Mouse (Mus musculus) midbrain, embryonic 11.5 days (tissue): Measurements from ENCODE around the gene Cbx8. TPM values are rescaled to one million over a fixed set of nuclear protein-coding genes. Genes with fewer than 3 reads are reported as not detected.

Experiments
- ATAC-seq: fragments of 200-750 bp; cut with Nextera tagmentation; 2 replicates; pipeline ENCODE4 v1.8.0; 2017; ENCODE audit warnings: moderate TSS enrichment, moderate library complexity; ENCODE audit not compliant: low FRiP score
- DNase-seq: peaks from one replicate; pipeline ENCODE4 v3.0.0; 2015; ENCODE audit warnings: low spot score; ENCODE audit errors: missing footprints
- H3K27ac ChIP-seq: fragments of 300-500 bp; sonication (generic); 2 replicates; pipeline ENCODE4 v1.5.1; 2014; ENCODE audit warnings: low read depth, low read length
- H3K27me3 ChIP-seq: fragments of 300-500 bp; sonication (generic); 2 replicates; pipeline ENCODE4 v1.6.1; 2014; ENCODE audit warnings: mild to moderate bottlenecking, low read length, moderate library complexity, mixed read lengths; ENCODE audit not compliant: control insufficient read depth, insufficient read depth
- H3K36me3 ChIP-seq: fragments of 300-500 bp; sonication (generic); 2 replicates; pipeline ENCODE4 v1.6.1; 2014; ENCODE audit warnings: mild to moderate bottlenecking, low read length, moderate library complexity, mixed read lengths; ENCODE audit not compliant: control insufficient read depth, insufficient read depth
- H3K4me1 ChIP-seq: fragments of 300-500 bp; sonication (generic); 2 replicates; pipeline ENCODE4 v1.6.1; 2014; ENCODE audit warnings: low read length; ENCODE audit not compliant: control insufficient read depth, insufficient read depth
- H3K4me2 ChIP-seq: fragments of 300-500 bp; sonication (generic); 2 replicates; pipeline ENCODE4 v1.6.1; 2014; ENCODE audit warnings: mild to moderate bottlenecking, moderate library complexity
- H3K4me3 ChIP-seq: fragments of 300-500 bp; sonication (generic); 2 replicates; pipeline ENCODE4 v1.5.1; 2014; ENCODE audit warnings: low read depth, low read length
- H3K9ac ChIP-seq: fragments of 300-500 bp; sonication (generic); 2 replicates; pipeline ENCODE4 v1.6.1; 2014; ENCODE audit warnings: low read length
- H3K9me3 ChIP-seq: fragments of 300-500 bp; sonication (generic); 2 replicates; pipeline ENCODE4 v1.6.1; 2016; ENCODE audit warnings: low read length; ENCODE audit not compliant: control insufficient read depth
- WGBS: fragments of 180-500 bp; shearing (Covaris S2); extraction: QIAGEN DNeasy Blood & Tissue Kit; methylation state at CpG from one replicate; pipeline ENCODE4 v1.1.7; 2014; 5-methylcytosine and 5-hydroxymethylcytosine counted together
- polyA plus RNA-seq: library from polyadenylated mRNA; unstranded; fragments of >200 nt; fragmentation: Nextera tagmentation; extraction: Ambion mirVana; gene quantifications from 2 replicates; pipeline ENCODE4 v1.2.1, GENCODE M21; 2014

Cbx8 gene
- polyA plus RNA-seq, 1 experiment from 2014 or later = 11.3 TPM

GRCm38 (mm10) chr11:119038744-119039484 lies 1.9 kb downstream of the Cbx8 start:
- peaks cover 70% of the 10 kb centered on the region for H3K4me1 ChIP-seq
- ATAC-seq = no peak
- no peak overlapping the region for H3K27ac ChIP-seq
- H3K4me3 ChIP-seq = no peak overlapping the region
- 0 out of 2 replicates have a peak overlapping the region, but pooled peaks have one; percentile 81 for H3K4me2 ChIP-seq
- WGBS = 22% methylated on average over 22 of the region's 22 CpGs
- H3K9ac ChIP-seq = no peak overlapping the region
- H3K36me3 ChIP-seq = 0 out of 2 replicates have a peak, but pooled peaks cover 3% of the 10 kb centered on the region
- peaks cover 72% of the 10 kb centered on the region for H3K27me3 ChIP-seq
- no peak for DNase-seq
- H3K9me3 ChIP-seq = no peaks in the 10 kb centered on the region

- Histone ChIP-seq H3K4me3 (peak overlapping the region; percentile 34), H3K36me3 (0 out of 2 replicates have a peak, but pooled peaks cover 3% of the 10 kb centered on the region), H3K4me2 (peak overlapping the region; percentile 63), H3K9ac (peak overlapping the region; percentile 39; the same call in 1 of the 2 replicates), H3K27me3 (peaks cover 62% of the 10 kb centered on the region), H3K4me1 (peaks cover 70% of the 10 kb centered on the region), H3K27ac (no peak overlapping the region), H3K9me3 (no peaks in the 10 kb centered on the region)
- 1% methylated on average over 18 of the region's 18 CpGs for WGBS
- ATAC-seq (no peak), DNase-seq (peak; percentile 87)
These were observed 2.9 kb downstream of the Cbx8 start for GRCm38 (mm10) chr11:119037780-119038401.

GRCm38 (mm10) chr11:119036934-119037779 lies 3.6 kb downstream of the Cbx8 start:
- ATAC-seq = no peak
- Histone ChIP-seq H3K9me3 (no peaks in the 10 kb centered on the region), H3K36me3 (0 out of 2 replicates have a peak, but pooled peaks cover 3% of the 10 kb centered on the region), H3K27ac (no peak overlapping the region), H3K4me2 (peak overlapping the region; percentile 63), H3K27me3 (peaks cover 56% of the 10 kb centered on the region), H3K4me1 (peaks cover 68% of the 10 kb centered on the region), H3K9ac (peak overlapping the region; percentile 39), H3K4me3 (peak overlapping the region; percentile 34)
- peak; percentile 97 for DNase-seq
- 1% methylated on average over 57 of the region's 57 CpGs for WGBS

GRCm38 (mm10) chr11:119036447-119036846 lies 4.3 kb downstream of the Cbx8 start:
- Histone ChIP-seq H3K9ac (no peak overlapping the region), H3K4me2 (no peak overlapping the region), H3K27me3 (peaks cover 52% of the 10 kb centered on the region), H3K4me3 (no peak overlapping the region; the same call in 1 of the 2 replicates), H3K27ac (no peak overlapping the region), H3K36me3 (0 out of 2 replicates have a peak, but pooled peaks cover 3% of the 10 kb centered on the region), H3K4me1 (peaks cover 62% of the 10 kb centered on the region), H3K9me3 (no peaks in the 10 kb centered on the region)
- ATAC-seq (no peak), DNase-seq (no peak)
- 0% methylated on average over 15 of the region's 15 CpGs for WGBS

- H3K4me2 ChIP-seq = peak overlapping the region; percentile 6; the same call in 1 of the 2 replicates
- WGBS = 0% methylated on average over 21 of the region's 21 CpGs
- ATAC-seq = no peak
These were observed 5.0 kb downstream of the Cbx8 start for GRCm38 (mm10) chr11:119035686-119036165.

GRCm38 (mm10) chr11:119035094-119035685 lies 5.6 kb downstream of the Cbx8 start:
- peaks cover 59% of the 10 kb centered on the region for H3K4me1 ChIP-seq
- peaks cover 52% of the 10 kb centered on the region for H3K27me3 ChIP-seq

More at GRCm38 (mm10) chr11:119035686-119036165, 5.0 kb downstream of the Cbx8 start:
- no peaks in the 10 kb centered on the region for H3K9me3 ChIP-seq
- peak; percentile 97 for DNase-seq
- peak overlapping the region; percentile 4; the same call in 1 of the 2 replicates for H3K4me3 ChIP-seq
- H3K9ac ChIP-seq = no peak overlapping the region
- peaks cover 60% of the 10 kb centered on the region for H3K4me1 ChIP-seq
- no peak overlapping the region for H3K27ac ChIP-seq
- H3K27me3 ChIP-seq = peaks cover 52% of the 10 kb centered on the region
- H3K36me3 ChIP-seq = 0 out of 2 replicates have a peak, but pooled peaks cover 3% of the 10 kb centered on the region

GRCm38 (mm10) chr11:119034635-119035034 lies 6.1 kb downstream of the Cbx8 start:
- Histone ChIP-seq H3K4me3 (peak overlapping the region; percentile 15; the same call in 1 of the 2 replicates), H3K4me1 (peaks cover 53% of the 10 kb centered on the region), H3K36me3 (peaks cover 6% of the 10 kb centered on the region; the same call in 1 of the 2 replicates), H3K27me3 (peaks cover 51% of the 10 kb centered on the region), H3K27ac (no peak overlapping the region), H3K9me3 (no peaks in the 10 kb centered on the region), H3K4me2 (peak overlapping the region; percentile 40), H3K9ac (no peak overlapping the region; the same call in 1 of the 2 replicates)
- WGBS = 1% methylated on average over 19 of the region's 19 CpGs
- ATAC-seq (no peak), DNase-seq (peak; percentile 94)

More at GRCm38 (mm10) chr11:119035094-119035685, 5.6 kb downstream of the Cbx8 start:
- peak overlapping the region; percentile 6; the same call in 1 of the 2 replicates for H3K4me2 ChIP-seq
- H3K9ac ChIP-seq = no peak overlapping the region
- H3K27ac ChIP-seq = no peak overlapping the region
- no peaks in the 10 kb centered on the region for H3K9me3 ChIP-seq
- WGBS = under 1% methylated on average over 21 of the region's 21 CpGs
- DNase-seq = no peak
- peak overlapping the region; percentile 4; the same call in 1 of the 2 replicates for H3K4me3 ChIP-seq
- peaks cover 3% of the 10 kb centered on the region; the same call in 1 of the 2 replicates for H3K36me3 ChIP-seq
- ATAC-seq = no peak
